Mouse (Mus musculus) liver, embryonic 14.5 days (tissue): ENCODE results near the gene Cd248. TPM values are rescaled to one million over a fixed set of nuclear protein-coding genes. Genes with fewer than 3 reads are reported as not detected.

Experiments used
- ATAC-seq: fragments of 200-750 bp; cut with Nextera tagmentation; 2 replicates; pipeline ENCODE4 v1.8.0; 2017; ENCODE audit warnings: moderate number of reproducible peaks, mild to moderate bottlenecking, moderate library complexity; ENCODE audit not compliant: insufficient read depth
- DNase-seq, 3 experiments: peaks; one replicate each; pipeline ENCODE4 v3.0.0-alpha.2; 2012 to 2013; ENCODE audit warnings: low read depth in 3 of 3, low spot score in 3 of 3
- H3K27ac ChIP-seq: fragments of 300-500 bp; sonication (generic); 2 replicates; pipeline ENCODE4 v1.5.1; 2014; ENCODE audit warnings: moderate library complexity, mild to moderate bottlenecking, control low read depth, inconsistent platforms
- H3K27me3 ChIP-seq: fragments of 300-500 bp; sonication (generic); 2 replicates; pipeline ENCODE4 v1.6.1; 2014; ENCODE audit warnings: mild to moderate bottlenecking, low read length, moderate library complexity; ENCODE audit not compliant: control insufficient read depth, insufficient read depth
- H3K36me3 ChIP-seq: fragments of 300-500 bp; sonication (generic); replicated peaks from 2 replicates; pipeline ENCODE4 v1.6.1; 2014; ENCODE audit warnings: low read depth; ENCODE audit not compliant: control insufficient read depth, insufficient read depth
- H3K4me1 ChIP-seq, 2 experiments: fragments of 200-500 bp in 1 of 2; fragments of 300-500 bp in 1 of 2; sonication (generic) in 1 of 2; replicated peaks; 2 replicates each; pipeline ENCODE4 v1.6.1; 2012 to 2014; ENCODE audit warnings: antibody characterized with exemption in 1 of 2, inconsistent platforms in 1 of 2, low read length in 1 of 2; ENCODE audit not compliant: control insufficient read depth in 2 of 2, insufficient read depth in 2 of 2
- H3K4me2 ChIP-seq: fragments of 300-500 bp; sonication (generic); 2 replicates; pipeline ENCODE4 v1.6.1; 2014; ENCODE audit warnings: low read depth, mild to moderate bottlenecking, control low read depth, moderate library complexity
- H3K4me3 ChIP-seq, 2 experiments: fragments of 200-500 bp in 1 of 2; fragments of 300-500 bp in 1 of 2; sonication (generic) in 1 of 2; 2 replicates each; pipeline ENCODE4 v1.5.1; 2012 to 2014; ENCODE audit warnings: low read depth in 2 of 2, low read length in 2 of 2, mild to moderate bottlenecking in 2 of 2, control low read depth in 1 of 2, inconsistent platforms in 1 of 2, moderate library complexity in 1 of 2; ENCODE audit not compliant: insufficient read depth in 1 of 2
- H3K9ac ChIP-seq: fragments of 300-500 bp; sonication (generic); replicated peaks from 2 replicates; pipeline ENCODE4 v1.6.1; 2014; ENCODE audit warnings: mild to moderate bottlenecking, control low read depth, moderate library complexity
- H3K9me3 ChIP-seq: fragments of 300-500 bp; sonication (generic); 2 replicates; pipeline ENCODE4 v1.6.1; 2016; ENCODE audit warnings: low read length, mixed read lengths; ENCODE audit not compliant: control insufficient read depth
- CTCF ChIP-seq: IDR thresholded peaks from 2 replicates; pipeline ENCODE4 v1.5.1; 2016; ENCODE audit warnings: antibody characterized with exemption, low read depth, control low read depth
- EP300 ChIP-seq: IDR thresholded peaks from 2 replicates; pipeline ENCODE4 v1.6.1; 2016; ENCODE audit warnings: antibody characterized with exemption, low read depth
- WGBS: fragments of 180-500 bp; shearing (Covaris S2); extraction: QIAGEN DNeasy Blood & Tissue Kit; methylation state at CpG from one replicate; pipeline ENCODE4 v1.1.7; 2014; ENCODE audit not compliant: insufficient replicate concordance; 5-methylcytosine and 5-hydroxymethylcytosine counted together
- polyA plus RNA-seq, 2 experiments: library from polyadenylated mRNA; depleted of rRNA in 1 of 2; stranded (reverse) in 1 of 2; unstranded in 1 of 2; fragments of >200 nt; fragmentation: Nextera tagmentation in 1 of 2; extraction: Ambion mirVana in 1 of 2; gene quantifications; 2 replicates each; pipeline versions ENCODE4 v1.2.1 to v1.2.3; 2012 to 2014

The Cd248 gene
- polyA plus RNA-seq, 2 experiments, result 2.0 to 2.8 TPM

- WGBS, result 31% methylated on average over 5 of the region's 5 CpGs
- no peak overlapping the region for H3K27ac ChIP-seq
- H3K4me2 ChIP-seq, result no peak overlapping the region
- no peak for DNase-seq
- no peak overlapping the region for H3K4me3 ChIP-seq
- no peaks in the 10 kb centered on the region for H3K27me3 ChIP-seq
- H3K9me3 ChIP-seq, result no peaks in the 10 kb centered on the region
- H3K4me1 ChIP-seq, result peaks cover 4 to 11% of the 10 kb centered on the region in 2 experiments
- peaks cover 4% of the 10 kb centered on the region for H3K36me3 ChIP-seq
- ATAC-seq, result no peak
- TF ChIP-seq EP300 (no peak), CTCF (peak; percentile 67)
- no peak overlapping the region for H3K9ac ChIP-seq
Measured at GRCm38 (mm10) chr19:5108271-5108575, 40.3 kb downstream of the Cd248 start.

DNA sequence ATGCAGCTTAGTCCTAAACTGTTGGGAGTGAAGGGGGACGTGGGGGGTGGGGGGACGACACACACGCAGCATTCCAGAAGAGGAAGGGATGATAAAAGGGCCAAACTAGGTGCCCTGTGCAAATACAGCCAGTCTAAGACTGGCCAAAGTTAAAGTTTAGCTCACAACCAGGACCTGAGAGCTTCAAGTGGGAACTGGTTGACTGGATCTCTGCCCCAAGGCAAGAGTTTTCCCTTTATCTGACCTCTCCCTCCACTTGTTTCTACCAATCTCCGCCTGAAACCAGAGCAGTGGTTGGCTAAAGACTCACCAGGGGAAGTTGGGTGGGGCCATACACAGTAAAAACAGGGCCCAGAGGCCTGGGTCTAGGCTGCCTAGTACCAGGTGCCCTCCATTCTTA lies 40.8 kb downstream of the Cd248 start:
- no peak overlapping the region for H3K4me2 ChIP-seq
- no peaks in the 10 kb centered on the region for H3K27me3 ChIP-seq
- WGBS, result 51% methylated on average over 4 of the region's 4 CpGs
- peaks cover 4% of the 10 kb centered on the region; the same call in 1 of the 2 replicates for H3K36me3 ChIP-seq
- no peaks in the 10 kb centered on the region for H3K9me3 ChIP-seq
- H3K4me3 ChIP-seq, result no peak overlapping the region
- DNase-seq, result no peak
- H3K4me1 ChIP-seq, result peaks cover 4 to 11% of the 10 kb centered on the region in 2 experiments
- TF ChIP-seq CTCF, result no peak
- TF ChIP-seq EP300, result no peak
- H3K9ac ChIP-seq, result no peak overlapping the region
- no peak for ATAC-seq
- no peak overlapping the region for H3K27ac ChIP-seq

GRCm38 (mm10) chr19:5109659-5110453 lies 42.0 kb downstream of the Cd248 start:
- Histone ChIP-seq H3K9ac (no peak overlapping the region), H3K4me1 (peaks cover 4 to 11% of the 10 kb centered on the region in 2 experiments), H3K27me3 (no peaks in the 10 kb centered on the region), H3K4me2 (no peak overlapping the region), H3K9me3 (no peaks in the 10 kb centered on the region), H3K4me3 (no peak overlapping the region), H3K36me3 (no peaks in the 10 kb centered on the region), H3K27ac (no peak overlapping the region)
- ATAC-seq (no peak), DNase-seq (no peak)
- TF ChIP-seq CTCF, result peak; percentile 61
- TF ChIP-seq EP300, result no peak
- WGBS, result 69% methylated on average over 18 of the region's 19 CpGs

DNA sequence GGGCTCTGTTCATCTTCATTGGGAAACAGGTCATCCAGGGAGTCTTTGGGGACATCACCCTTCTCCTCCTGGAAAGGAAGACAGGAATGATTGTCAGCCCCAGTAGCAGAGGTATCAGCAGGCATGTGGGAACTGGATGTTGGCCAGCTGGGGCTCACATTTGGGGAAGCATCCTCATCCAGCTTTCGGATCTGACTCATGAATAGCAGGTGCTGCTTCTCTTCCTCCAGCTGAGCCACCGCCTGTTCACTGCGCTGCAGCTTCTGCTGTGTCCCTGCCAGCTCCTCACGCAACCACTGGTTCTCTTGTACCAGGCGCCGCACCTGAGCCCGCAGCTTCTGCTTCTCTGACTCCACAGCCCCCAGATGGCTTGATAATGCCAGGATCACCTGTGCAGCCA lies 45.9 kb downstream of the Cd248 start:
- Histone ChIP-seq H3K9me3 (no peaks in the 10 kb centered on the region), H3K4me2 (no peak overlapping the region), H3K4me1 (no peaks in the 10 kb centered on the region), H3K4me3 (no peak overlapping the region), H3K27me3 (peaks cover 6% of the 10 kb centered on the region), H3K27ac (no peak overlapping the region), H3K36me3 (no peaks in the 10 kb centered on the region), H3K9ac (no peak overlapping the region)
- TF ChIP-seq CTCF, result no peak
- TF ChIP-seq EP300, result no peak
- WGBS, result 73% methylated on average over 7 of the region's 7 CpGs
- DNase-seq (no peak), ATAC-seq (no peak)

GRCm38 (mm10) chr19:5117494-5118383 lies 49.9 kb downstream of the Cd248 start:
- peak overlapping the region; percentile 65 to 82 for H3K4me3 ChIP-seq
- WGBS, result under 1% methylated on average over 82 of the region's 83 CpGs
- TF ChIP-seq EP300 (no peak), CTCF (peak; percentile 96)
- DNase-seq (peak; percentile 46 to 65 (median 54)), ATAC-seq (peak; percentile 79)
- H3K27ac ChIP-seq, result no peak overlapping the region
- H3K9me3 ChIP-seq, result no peaks in the 10 kb centered on the region
- H3K9ac ChIP-seq, result peak overlapping the region; percentile 75
- no peaks in the 10 kb centered on the region for H3K4me1 ChIP-seq
- peaks cover 6% of the 10 kb centered on the region for H3K27me3 ChIP-seq
- peak overlapping the region; percentile 98 for H3K4me2 ChIP-seq
- H3K36me3 ChIP-seq, result no peaks in the 10 kb centered on the region
